Mouse (Mus musculus): ENCODE measurements around the gene Plppr2. TPM values are rescaled to one million over a fixed set of nuclear protein-coding genes. Genes with fewer than 3 reads are reported as not detected.

Gene Plppr2
- polyA plus RNA-seq, 1 experiment from 2014 or later = 24.2 TPM

- 8% methylated on average over 26 of the region's 26 CpGs for whole genome bisulfite sequencing
- Histone ChIP-seq H3K9me3 (ENCODE audit: control insufficient read depth, low read length) (no peaks in the 10 kb centered on the region), H3K4me1 (replicated peaks; ENCODE audit: control insufficient read depth, insufficient read depth, low read length) (peaks cover 9% of the 10 kb centered on the region; the same call in 1 of the 2 replicates), H3K36me3 (ENCODE audit: control insufficient read depth, insufficient read depth, low read length) (no peaks in the 10 kb centered on the region), H3K27ac (ENCODE audit: low read depth, low read length) (no peak overlapping the region), H3K4me3 (ENCODE audit: low read depth, low read length) (peak overlapping the region; percentile 29; the same call in 1 of the 2 replicates), H3K9ac (ENCODE audit: low read length) (no peak overlapping the region), H3K27me3 (ENCODE audit: control insufficient read depth, insufficient read depth, low read length) (peaks cover 45% of the 10 kb centered on the region), H3K4me2 (ENCODE audit: low read depth, low read length, severe bottlenecking) (0 out of 2 replicates have a peak overlapping the region, but pooled peaks have one; percentile 12)
- DNase-seq (ENCODE audit: low spot score) (no peak), ATAC-seq (replicated peaks; ENCODE audit: low FRiP score) (no peak)
Measured at GRCm38 (mm10) chr9:21960558-21961208, 23.9 kb downstream of the Plppr2 start.

- DNase-seq (ENCODE audit: low spot score) = no peak
- peaks cover 45% of the 10 kb centered on the region for H3K27me3 ChIP-seq (ENCODE audit: control insufficient read depth, insufficient read depth, low read length)
Measured at GRCm38 (mm10) chr9:21961366-21961980, 24.6 kb downstream of the Plppr2 start.

DNA sequence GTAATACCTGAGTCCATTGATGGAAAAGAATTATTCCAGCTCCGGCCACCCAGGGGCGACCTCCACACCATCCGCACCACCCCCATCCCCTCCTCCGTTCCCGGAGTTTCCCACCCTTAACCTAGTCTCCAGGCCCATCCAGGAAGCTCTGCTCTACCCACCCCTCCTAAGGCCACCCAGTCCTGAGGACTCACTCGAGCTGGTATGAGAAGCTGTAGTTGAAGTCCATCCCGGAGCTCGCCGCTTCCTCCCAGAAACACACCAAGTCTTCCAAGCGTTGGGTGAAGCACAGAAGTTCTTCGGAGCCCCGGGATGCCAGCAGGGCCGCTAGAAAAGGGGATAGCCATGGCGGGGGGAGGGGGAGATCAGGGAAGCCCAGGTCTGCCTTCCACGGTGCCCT, 25.2 kb downstream of the Plppr2 start:
- Histone ChIP-seq H3K9me3 (ENCODE audit: control insufficient read depth, low read length) (no peaks in the 10 kb centered on the region), H3K27me3 (ENCODE audit: control insufficient read depth, insufficient read depth, low read length) (peaks cover 45% of the 10 kb centered on the region), H3K4me3 (ENCODE audit: low read depth, low read length) (peak overlapping the region; percentile 29), H3K9ac (ENCODE audit: low read length) (peak overlapping the region; percentile 47; the same call in 1 of the 2 replicates), H3K36me3 (ENCODE audit: control insufficient read depth, insufficient read depth, low read length) (no peaks in the 10 kb centered on the region), H3K4me1 (replicated peaks; ENCODE audit: control insufficient read depth, insufficient read depth, low read length) (peaks cover 5% of the 10 kb centered on the region; the same call in 1 of the 2 replicates), H3K4me2 (ENCODE audit: low read depth, low read length, severe bottlenecking) (peak overlapping the region; percentile 61), H3K27ac (ENCODE audit: low read depth, low read length) (no peak overlapping the region)
- ATAC-seq (replicated peaks; ENCODE audit: low FRiP score) (0 out of 2 replicates have a peak, but pooled peaks have one; percentile 34), DNase-seq (ENCODE audit: low spot score) (no peak)
- WGBS = 0% methylated on average over 15 of the region's 15 CpGs

More at GRCm38 (mm10) chr9:21961366-21961980, 24.6 kb downstream of the Plppr2 start:
- 1% methylated on average over 35 of the region's 35 CpGs for WGBS
- H3K27ac ChIP-seq (ENCODE audit: low read depth, low read length) = no peak overlapping the region
- H3K4me2 ChIP-seq (ENCODE audit: low read depth, low read length, severe bottlenecking) = peak overlapping the region; percentile 61
- peaks cover 6% of the 10 kb centered on the region; the same call in 1 of the 2 replicates for H3K4me1 ChIP-seq (replicated peaks; ENCODE audit: control insufficient read depth, insufficient read depth, low read length)
- H3K36me3 ChIP-seq (ENCODE audit: control insufficient read depth, insufficient read depth, low read length) = no peaks in the 10 kb centered on the region
- peak overlapping the region; percentile 21; the same call in 1 of the 2 replicates for H3K9ac ChIP-seq (ENCODE audit: low read length)
- ATAC-seq (replicated peaks; ENCODE audit: low FRiP score) = no peak
- H3K4me3 ChIP-seq (ENCODE audit: low read depth, low read length) = peak overlapping the region; percentile 29
- H3K9me3 ChIP-seq (ENCODE audit: control insufficient read depth, low read length) = no peaks in the 10 kb centered on the region

- Histone ChIP-seq H3K9ac (ENCODE audit: low read length) (peak overlapping the region; percentile 47; the same call in 1 of the 2 replicates), H3K27ac (ENCODE audit: low read depth, low read length) (no peak overlapping the region), H3K9me3 (ENCODE audit: control insufficient read depth, low read length) (no peaks in the 10 kb centered on the region), H3K36me3 (ENCODE audit: control insufficient read depth, insufficient read depth, low read length) (no peaks in the 10 kb centered on the region), H3K27me3 (ENCODE audit: control insufficient read depth, insufficient read depth, low read length) (peaks cover 45% of the 10 kb centered on the region), H3K4me1 (replicated peaks; ENCODE audit: control insufficient read depth, insufficient read depth, low read length) (peaks cover 5% of the 10 kb centered on the region; the same call in 1 of the 2 replicates), H3K4me3 (ENCODE audit: low read depth, low read length) (peak overlapping the region; percentile 29), H3K4me2 (ENCODE audit: low read depth, low read length, severe bottlenecking) (peak overlapping the region; percentile 61)
- WGBS = 3% methylated on average over 34 of the region's 34 CpGs
- ATAC-seq (replicated peaks; ENCODE audit: low FRiP score) = peak; percentile 81
- DNase-seq (ENCODE audit: low spot score) = peak; percentile 87
Measured at GRCm38 (mm10) chr9:21962416-21963059, 25.7 kb downstream of the Plppr2 start.

- no peak; the same call in 1 of the 2 replicates for ATAC-seq (replicated peaks; ENCODE audit: low FRiP score)
- peaks cover 45% of the 10 kb centered on the region for H3K27me3 ChIP-seq (ENCODE audit: control insufficient read depth, insufficient read depth, low read length)
- peak; percentile 69 for DNase-seq (ENCODE audit: low spot score)
Measured at GRCm38 (mm10) chr9:21963417-21963816, 26.6 kb downstream of the Plppr2 start, which contains the start of gene Epor. Gene Epor, minus strand, starts transcription at chr9:21963506.

DNA sequence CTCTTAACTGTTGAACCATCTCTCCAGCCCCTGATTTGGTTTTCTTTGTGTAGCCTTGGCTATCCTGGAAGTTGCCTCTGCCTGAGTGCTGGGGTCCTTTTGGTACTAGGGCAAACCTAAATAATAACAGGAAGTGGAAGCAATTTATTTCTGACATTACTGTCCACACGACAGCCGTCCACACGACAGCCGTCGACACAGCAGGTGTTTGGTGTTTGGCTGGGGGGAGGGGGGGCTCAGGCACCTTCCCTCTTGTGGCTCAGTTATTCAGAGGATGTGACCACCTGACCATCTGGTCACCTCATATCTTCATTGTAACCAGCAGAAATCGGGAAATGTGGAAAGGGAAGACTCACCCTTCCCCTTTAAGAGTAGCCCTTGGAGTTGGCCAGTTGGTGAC, 32.0 kb downstream of the Plppr2 start:
- WGBS = 73% methylated on average over 6 of the region's 6 CpGs
- Histone ChIP-seq H3K36me3 (ENCODE audit: control insufficient read depth, insufficient read depth, low read length) (no peaks in the 10 kb centered on the region), H3K4me2 (ENCODE audit: low read depth, low read length, severe bottlenecking) (no peak overlapping the region), H3K4me1 (replicated peaks; ENCODE audit: control insufficient read depth, insufficient read depth, low read length) (no peaks in the 10 kb centered on the region), H3K27ac (ENCODE audit: low read depth, low read length) (no peak overlapping the region), H3K4me3 (ENCODE audit: low read depth, low read length) (no peak overlapping the region), H3K9ac (ENCODE audit: low read length) (no peak overlapping the region), H3K27me3 (ENCODE audit: control insufficient read depth, insufficient read depth, low read length) (peaks cover 3% of the 10 kb centered on the region; the same call in 1 of the 2 replicates), H3K9me3 (ENCODE audit: control insufficient read depth, low read length) (no peaks in the 10 kb centered on the region)
- DNase-seq (ENCODE audit: low spot score) = no peak
- no peak for ATAC-seq (replicated peaks; ENCODE audit: low FRiP score)

More at GRCm38 (mm10) chr9:21963417-21963816, 26.6 kb downstream of the Plppr2 start, which contains the start of gene Epor:
- Histone ChIP-seq H3K4me1 (replicated peaks; ENCODE audit: control insufficient read depth, insufficient read depth, low read length) (peaks cover 5% of the 10 kb centered on the region; the same call in 1 of the 2 replicates), H3K4me2 (ENCODE audit: low read depth, low read length, severe bottlenecking) (peak within 1 kb of the TSS; percentile 61), H3K9me3 (ENCODE audit: control insufficient read depth, low read length) (no peaks in the 10 kb centered on the region), H3K9ac (ENCODE audit: low read length) (peak within 1 kb of the TSS; percentile 47; the same call in 1 of the 2 replicates), H3K36me3 (ENCODE audit: control insufficient read depth, insufficient read depth, low read length) (no peaks in the 10 kb centered on the region), H3K4me3 (ENCODE audit: low read depth, low read length) (peak within 1 kb of the TSS; percentile 29), H3K27ac (ENCODE audit: low read depth, low read length) (no peak within 1 kb of the TSS)
- 21% methylated on average over 8 of the region's 8 CpGs for WGBS

DNA sequence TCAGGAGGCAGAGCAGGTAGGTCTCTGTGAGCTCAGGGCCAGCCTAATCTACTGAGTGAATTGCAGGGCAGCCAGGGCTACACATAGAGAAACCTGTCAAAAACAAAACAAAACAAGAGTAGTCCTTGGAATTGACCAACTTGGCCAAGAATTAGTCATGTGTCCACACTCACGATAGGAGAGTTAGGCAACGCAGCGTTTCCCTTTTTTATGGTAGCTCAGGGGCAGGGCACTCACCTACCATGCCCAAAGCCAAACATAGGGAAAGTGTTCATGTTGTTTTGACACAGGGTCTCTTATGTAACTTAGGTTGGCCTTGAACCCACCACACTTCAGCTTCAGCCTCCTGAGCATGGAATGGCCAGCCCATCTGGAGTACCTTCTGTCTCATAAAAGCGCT, 32.5 kb downstream of the Plppr2 start:
- Histone ChIP-seq H3K27ac (ENCODE audit: low read depth, low read length) (no peak overlapping the region), H3K9me3 (ENCODE audit: control insufficient read depth, low read length) (no peaks in the 10 kb centered on the region), H3K9ac (ENCODE audit: low read length) (no peak overlapping the region), H3K36me3 (ENCODE audit: control insufficient read depth, insufficient read depth, low read length) (no peaks in the 10 kb centered on the region), H3K4me1 (replicated peaks; ENCODE audit: control insufficient read depth, insufficient read depth, low read length) (no peaks in the 10 kb centered on the region), H3K4me3 (ENCODE audit: low read depth, low read length) (no peak overlapping the region), H3K27me3 (ENCODE audit: control insufficient read depth, insufficient read depth, low read length) (no peaks in the 10 kb centered on the region), H3K4me2 (ENCODE audit: low read depth, low read length, severe bottlenecking) (no peak overlapping the region)
- ATAC-seq (replicated peaks; ENCODE audit: low FRiP score) = no peak
- no peak for DNase-seq (ENCODE audit: low spot score)
- 90% methylated on average over 4 of the region's 4 CpGs for WGBS

GRCm38 (mm10) chr9:21976626-21977175, 39.9 kb downstream of the Plppr2 start:
- WGBS = 93% methylated on average over 10 of the region's 10 CpGs
- H3K4me2 ChIP-seq (ENCODE audit: low read depth, low read length, severe bottlenecking) = no peak overlapping the region
- no peaks in the 10 kb centered on the region for H3K4me1 ChIP-seq (replicated peaks; ENCODE audit: control insufficient read depth, insufficient read depth, low read length)
- no peaks in the 10 kb centered on the region for H3K36me3 ChIP-seq (ENCODE audit: control insufficient read depth, insufficient read depth, low read length)
- no peak overlapping the region for H3K4me3 ChIP-seq (ENCODE audit: low read depth, low read length)
- H3K27me3 ChIP-seq (ENCODE audit: control insufficient read depth, insufficient read depth, low read length) = no peaks in the 10 kb centered on the region
- DNase-seq (ENCODE audit: low spot score) = no peak
- no peak overlapping the region for H3K9ac ChIP-seq (ENCODE audit: low read length)
- H3K27ac ChIP-seq (ENCODE audit: low read depth, low read length) = no peak overlapping the region
- ATAC-seq (replicated peaks; ENCODE audit: low FRiP score) = no peak
- H3K9me3 ChIP-seq (ENCODE audit: control insufficient read depth, low read length) = no peaks in the 10 kb centered on the region
